ENCODE assay signal across 14 mouse cellular contexts in the genomic region with DNA sequence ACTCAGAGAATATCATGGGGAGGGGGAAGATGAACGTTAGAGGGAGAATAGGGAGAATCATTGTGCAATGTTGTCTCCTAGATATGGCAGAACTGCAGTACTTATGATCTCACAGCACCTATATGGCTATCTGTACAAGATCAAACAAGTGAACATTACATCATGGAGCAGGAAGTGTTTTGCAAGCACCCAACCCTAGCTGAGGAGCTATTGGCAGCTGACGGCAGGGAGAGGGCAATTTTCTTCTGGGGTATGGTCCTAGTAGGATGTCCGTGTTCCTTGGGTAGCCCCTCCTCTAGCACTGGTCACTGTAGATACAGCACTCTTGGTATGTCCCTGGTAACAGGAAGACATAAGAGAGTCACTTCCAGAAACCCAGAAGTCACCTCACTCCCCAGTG. TPM values are rescaled to one million over a fixed set of nuclear protein-coding genes. Genes with fewer than 3 reads are reported as not detected.
DNase-seq lines count a peak whose midpoint lies in the region; ATAC-seq and TF ChIP-seq lines count a peak whose summit lies in the region.
"Had no signal": no experiment of that assay in that cellular context is flagged by ENCODE, and none has a peak within 500 bp of the region (broad histone marks: within the 10 kb centered on the region; RNA-seq: fewer than 3 reads in every experiment).

No protein-coding gene starts in this region.

- TF ChIP-seq EP300 in heart, adult 2 months (IDR thresholded peaks at IDR 0.05; ENCODE audit: insufficient read depth, low read depth, low read length), result no peak

- no peak overlapping the region for H3K4me3 ChIP-seq in heart, adult 2 months
- no peak overlapping the region for H3K4me3 ChIP-seq in intestine, embryonic 14.5 days (ENCODE audit: low read depth, low read length)
- H3K4me3 ChIP-seq: erythroblast, embryonic 14.5 days; hindbrain, embryonic 13.5 days; midbrain, embryonic 12.5 days had no signal

- no peak for TF ChIP-seq CTCF in heart, adult 2 months (IDR thresholded peaks at IDR 0.05)

- intact Hi-C loops in heart, adult 2 months (cut with DNase I), result no loop called here
- intact Hi-C loops in heart, postnatal 10 days (cut with DNase I), result no loop called here

- no peak overlapping the region for H3K4me2 ChIP-seq in intestine, embryonic 14.5 days (ENCODE audit: low read length)
- H3K4me2 ChIP-seq: hindbrain, embryonic 13.5 days; midbrain, embryonic 12.5 days had no signal

- peaks cover 33% of the 10 kb centered on the region for H3K4me1 ChIP-seq in heart, adult 2 months (ENCODE audit: control insufficient read depth, insufficient read depth, low read length)
- peaks cover 23% of the 10 kb centered on the region for H3K4me1 ChIP-seq in intestine, embryonic 14.5 days (replicated peaks; ENCODE audit: control insufficient read depth, insufficient read depth, low read length)

- WGBS in heart, adult 2 months, result 45% methylated on average over 3 of the region's 3 CpGs
- 59% methylated on average over 3 of the region's 3 CpGs for WGBS in intestine, embryonic 14.5 days

- peaks cover 53% of the 10 kb centered on the region for H3K36me3 ChIP-seq in heart, adult 2 months (ENCODE audit: control insufficient read depth, insufficient read depth, low read length)
- H3K36me3 ChIP-seq in intestine, embryonic 14.5 days (ENCODE audit: control insufficient read depth, insufficient read depth, low read length), result peaks cover 8% of the 10 kb centered on the region; the same call in 1 of the 2 replicates
- H3K36me3 ChIP-seq: midbrain, embryonic 12.5 days had no signal

- no peaks in the 10 kb centered on the region for H3K27me3 ChIP-seq in heart, adult 2 months (ENCODE audit: control insufficient read depth, insufficient read depth, low read length)
- no peaks in the 10 kb centered on the region for H3K27me3 ChIP-seq in intestine, embryonic 14.5 days (replicated peaks; ENCODE audit: control insufficient read depth, insufficient read depth, low read length)
- H3K27me3 ChIP-seq: hindbrain, embryonic 13.5 days; midbrain, embryonic 12.5 days; Patski had no signal

- peak overlapping the region; percentile 41 for H3K27ac ChIP-seq in heart, adult 2 months
- H3K27ac ChIP-seq in intestine, embryonic 14.5 days (ENCODE audit: low read depth), result peak overlapping the region; percentile 30; the same call in 1 of the 2 replicates
- H3K27ac ChIP-seq: hindbrain, embryonic 13.5 days; midbrain, embryonic 12.5 days had no signal

- H3K79me2 ChIP-seq in heart, adult 2 months (replicated peaks; ENCODE audit: control insufficient read depth, insufficient read depth, low read length), result peaks cover 16% of the 10 kb centered on the region

- peak; percentile 29; the same call in 1 of the 2 replicates for ATAC-seq in intestine, embryonic 14.5 days (replicated peaks; ENCODE audit: low FRiP score, low TSS enrichment, low read depth)
- peak; percentile 54; the same call in 1 of the 2 replicates for ATAC-seq in monocyte, adult 5-6 weeks (replicated peaks; ENCODE audit: insufficient number of reproducible peaks, low FRiP score, low TSS enrichment, poor library complexity, severe bottlenecking)
- ATAC-seq: Patski had no signal

- no peaks in the 10 kb centered on the region for H3K9me3 ChIP-seq in intestine, embryonic 14.5 days (ENCODE audit: control insufficient read depth, low read length)
- H3K9me3 ChIP-seq: hindbrain, embryonic 13.5 days; midbrain, embryonic 12.5 days had no signal

- no peak for DNase-seq in heart, adult 2 months
- DNase-seq in heart, postnatal 10 days, result no peak
- DNase-seq in CD4-positive helper T cell, adult 2 months (ENCODE audit: low read depth, low spot score), result peak; percentile 52
- no peak for DNase-seq in intestine, embryonic 14.5 days (ENCODE audit: low spot score)
- no peak for DNase-seq in kidney, postnatal 25 days
- no peak for DNase-seq in ovary, adult 18-20 months (ENCODE audit: low spot score)
- no peak for DNase-seq in urinary bladder, postnatal 36 days (ENCODE audit: low spot score in 2 of 2)
- DNase-seq: adrenal gland, postnatal 25 days; kidney, postnatal 14 days had no signal

- TF ChIP-seq POLR2A in heart, adult 2 months (IDR thresholded peaks at IDR 0.05; ENCODE audit: insufficient read depth, low read depth, low read length), result no peak

- no peak overlapping the region for H3K9ac ChIP-seq in heart, adult 2 months (ENCODE audit: low read depth, low read length)
- no peak overlapping the region for H3K9ac ChIP-seq in intestine, embryonic 14.5 days (ENCODE audit: low read length)
- H3K9ac ChIP-seq: hindbrain, embryonic 13.5 days; midbrain, embryonic 12.5 days had no signal

RNA-seq across cellular contexts. Expression of a gene that starts 17.4 kb away (rescaled TPM):
- 10 to 100 TPM; 18.4 to 18.9 TPM for total RNA-seq in heart, adult 2 months (2021)
- polyA plus RNA-seq in heart, adult 2 months (2012; rRNA removed), result 10.3 and 15.7 TPM in 2 replicates
- total RNA-seq in heart, postnatal 10 days (2021), result 10 to 100 TPM; 21.5 to 24.0 TPM
- polyA plus RNA-seq in intestine, embryonic 14.5 days (2014; fragmentation: Nextera tagmentation; extraction: Ambion mirVana), result 30.5 and 33.1 TPM in 2 replicates
- 15.9 to 26.0 TPM (median 19.5 TPM) in 3 replicates for total RNA-seq in monocyte, adult 5-6 weeks (2017)
